Mouse (Mus musculus): ENCODE results near the gene Drd1.

DNA sequence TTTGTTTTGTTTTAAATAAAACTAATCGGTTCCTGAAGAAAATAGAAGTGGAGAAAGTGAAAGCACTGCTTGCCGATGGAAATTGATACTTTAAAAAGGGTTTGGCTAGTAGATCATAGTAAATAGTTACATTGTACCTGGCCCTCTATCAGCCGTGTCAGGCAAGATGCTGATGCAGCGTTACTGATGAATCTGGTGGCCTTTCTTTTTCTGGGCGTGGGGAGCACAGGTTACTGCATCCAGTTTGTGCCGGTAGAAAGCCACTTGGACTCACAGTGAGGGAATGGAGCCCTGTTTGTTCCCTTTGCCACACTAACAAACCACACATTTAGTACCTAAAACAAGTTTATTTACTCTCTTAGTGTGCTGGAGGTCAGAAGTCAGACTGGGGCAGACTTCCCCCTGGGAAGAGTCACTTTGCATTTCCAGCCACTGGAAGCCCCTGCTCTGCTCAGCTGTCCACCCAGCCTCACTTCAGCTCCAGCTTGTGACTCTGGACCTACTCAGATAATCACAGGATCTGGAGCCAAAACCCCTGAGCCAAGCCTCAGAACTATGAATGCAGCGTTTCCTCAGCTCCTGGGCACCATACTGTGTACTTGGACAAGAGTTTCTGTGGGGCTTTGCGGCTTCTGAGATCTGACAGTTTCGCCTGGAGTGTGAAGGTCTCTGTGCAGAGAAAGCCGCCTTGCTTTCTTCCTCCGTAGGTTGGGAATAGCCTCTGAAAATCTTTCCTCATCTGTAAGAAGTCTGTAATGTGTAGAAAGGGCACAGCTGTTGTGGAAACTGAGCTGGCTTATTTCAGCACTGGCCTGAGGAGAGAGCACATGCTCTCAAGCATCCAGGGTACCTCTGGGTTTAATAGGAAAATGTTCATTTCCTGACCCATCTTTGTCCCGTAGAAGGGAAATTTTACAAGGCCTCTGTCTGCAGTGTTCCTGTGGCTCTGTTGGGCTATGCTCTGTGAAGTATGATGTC is 24.6 kb upstream of the Drd1 start:
- TF ChIP-seq POLR2A (IDR thresholded peaks at IDR 0.05; ENCODE audit: low read depth, low read length) = no peak
- no peak for TF ChIP-seq CTCF (IDR thresholded peaks at IDR 0.05; ENCODE audit: extremely low read depth, insufficient read depth, insufficient read length, insufficient replicate concordance)

All from spleen, adult 2 months (tissue).